Mouse (Mus musculus): ENCODE measurements around the gene Zfp524. TPM values are rescaled to one million over a fixed set of nuclear protein-coding genes. Genes with fewer than 3 reads are reported as not detected.
"Not testable (repeated sequence)": the region's sequence is repeated elsewhere in the genome, so short reads cannot be mapped to it uniquely, and the experiment has no call there.

The Zfp524 gene
- total and polyA plus RNA-seq, 2 experiments from 2014 or later: 11.0 to 12.5 TPM

- Histone ChIP-seq H3K9ac (replicated peaks; ENCODE audit: low read depth, low read length) (peak overlapping the region; percentile 88), H3K27ac (ENCODE audit: low read depth) (peak overlapping the region; percentile 17), H3K9me3 (replicated peaks; ENCODE audit: control insufficient read depth, low read length) (no peaks in the 10 kb centered on the region), H3K4me1 (ENCODE audit: control insufficient read depth, insufficient read depth) (peaks cover 12% of the 10 kb centered on the region), H3K36me3 (replicated peaks; ENCODE audit: control insufficient read depth, insufficient read depth, low read length) (peaks cover 14% of the 10 kb centered on the region), H3K4me3 (ENCODE audit: low read depth, low read length) (peak overlapping the region; percentile 68), H3K4me2 (ENCODE audit: low read depth, low read length) (peak overlapping the region; percentile 98), H3K27me3 (ENCODE audit: control insufficient read depth, insufficient read depth, low read length) (0 out of 2 replicates have a peak, but pooled peaks cover 8% of the 10 kb centered on the region)
- DNase-seq (ENCODE audit: low spot score) (no peak), ATAC-seq (ENCODE audit: insufficient read depth, low read depth) (peak; percentile 35)
- WGBS: 6% methylated on average over 19 of the region's 19 CpGs
- no peak for TF ChIP-seq EP300 (IDR thresholded peaks at IDR 0.05; ENCODE audit: low read depth)
- no peak for TF ChIP-seq CTCF (IDR thresholded peaks at IDR 0.05; ENCODE audit: low read depth)
Observed at GRCm38 (mm10) chr7:4995268-4996002, 18.8 kb upstream of the Zfp524 start.

- ATAC-seq (ENCODE audit: insufficient read depth, low read depth): peak; percentile 87
- Histone ChIP-seq H3K4me2 (ENCODE audit: low read depth, low read length) (peak within 1 kb of the TSS; percentile 98), H3K36me3 (replicated peaks; ENCODE audit: control insufficient read depth, insufficient read depth, low read length) (peaks cover 14% of the 10 kb centered on the region), H3K4me1 (ENCODE audit: control insufficient read depth, insufficient read depth) (peaks cover 12% of the 10 kb centered on the region), H3K9ac (replicated peaks; ENCODE audit: low read depth, low read length) (peak within 1 kb of the TSS; percentile 88), H3K27me3 (ENCODE audit: control insufficient read depth, insufficient read depth, low read length) (0 out of 2 replicates have a peak, but pooled peaks cover 8% of the 10 kb centered on the region), H3K9me3 (replicated peaks; ENCODE audit: control insufficient read depth, low read length) (no peaks in the 10 kb centered on the region), H3K27ac (ENCODE audit: low read depth) (peak within 1 kb of the TSS; percentile 65), H3K4me3 (ENCODE audit: low read depth, low read length) (peak within 1 kb of the TSS; percentile 68)
- TF ChIP-seq CTCF (IDR thresholded peaks at IDR 0.05; ENCODE audit: low read depth) (no peak), EP300 (IDR thresholded peaks at IDR 0.05; ENCODE audit: low read depth) (no peak)
- peak; percentile 86 for DNase-seq (ENCODE audit: low spot score)
- 3% methylated on average over 13 of the region's 26 CpGs for WGBS
Observed at GRCm38 (mm10) chr7:4996003-4996895, 18.0 kb upstream of the Zfp524 start, which contains the start of gene Zfp579. Zfp579 (minus strand) TSS chr7:4996158.

GRCm38 (mm10) chr7:4996934-4997333 lies 17.3 kb upstream of the Zfp524 start:
- TF ChIP-seq EP300 (IDR thresholded peaks at IDR 0.05; ENCODE audit: low read depth): no peak
- no peak for TF ChIP-seq CTCF (IDR thresholded peaks at IDR 0.05; ENCODE audit: low read depth)
- Histone ChIP-seq H3K9ac (replicated peaks; ENCODE audit: low read depth, low read length) (no peak overlapping the region), H3K9me3 (replicated peaks; ENCODE audit: control insufficient read depth, low read length) (no peaks in the 10 kb centered on the region), H3K4me2 (ENCODE audit: low read depth, low read length) (peak overlapping the region; percentile 98), H3K4me3 (ENCODE audit: low read depth, low read length) (peak overlapping the region; percentile 68; the same call in 1 of the 2 replicates), H3K4me1 (ENCODE audit: control insufficient read depth, insufficient read depth) (peaks cover 12% of the 10 kb centered on the region), H3K36me3 (replicated peaks; ENCODE audit: control insufficient read depth, insufficient read depth, low read length) (peaks cover 14% of the 10 kb centered on the region), H3K27ac (ENCODE audit: low read depth) (peak overlapping the region; percentile 65), H3K27me3 (ENCODE audit: control insufficient read depth, insufficient read depth, low read length) (0 out of 2 replicates have a peak, but pooled peaks cover 8% of the 10 kb centered on the region)
- 42% methylated on average over 5 of the region's 8 CpGs for whole genome bisulfite sequencing
- no peak for DNase-seq (ENCODE audit: low spot score)
- no peak for ATAC-seq (ENCODE audit: insufficient read depth, low read depth)

GRCm38 (mm10) chr7:4999876-5000275 lies 14.3 kb upstream of the Zfp524 start:
- H3K9me3 ChIP-seq (replicated peaks; ENCODE audit: control insufficient read depth, low read length): no peaks in the 10 kb centered on the region
- 0 out of 2 replicates have a peak, but pooled peaks have one; percentile 24 for TF ChIP-seq CTCF (IDR thresholded peaks at IDR 0.05; ENCODE audit: low read depth)
- TF ChIP-seq EP300 (IDR thresholded peaks at IDR 0.05; ENCODE audit: low read depth): no peak
- ATAC-seq (ENCODE audit: insufficient read depth, low read depth) (no peak), DNase-seq (ENCODE audit: low spot score) (no peak)
- no peaks in the 10 kb centered on the region for H3K36me3 ChIP-seq (replicated peaks; ENCODE audit: control insufficient read depth, insufficient read depth, low read length)
- H3K4me1 ChIP-seq (ENCODE audit: control insufficient read depth, insufficient read depth): peaks cover 12% of the 10 kb centered on the region
- no peak overlapping the region for H3K4me3 ChIP-seq (ENCODE audit: low read depth, low read length)
- WGBS: 63% methylated on average over 2 of the region's 2 CpGs
- H3K27me3 ChIP-seq (ENCODE audit: control insufficient read depth, insufficient read depth, low read length): no peaks in the 10 kb centered on the region
- no peak overlapping the region for H3K27ac ChIP-seq (ENCODE audit: low read depth)
- no peak overlapping the region for H3K4me2 ChIP-seq (ENCODE audit: low read depth, low read length)
- no peak overlapping the region for H3K9ac ChIP-seq (replicated peaks; ENCODE audit: low read depth, low read length)

- H3K36me3 ChIP-seq (replicated peaks; ENCODE audit: control insufficient read depth, insufficient read depth, low read length): peaks cover 16% of the 10 kb centered on the region
- not testable (repeated sequence) for DNase-seq (ENCODE audit: low spot score); ATAC-seq (ENCODE audit: insufficient read depth, low read depth); H3K9me3 ChIP-seq (replicated peaks; ENCODE audit: control insufficient read depth, low read length); H3K4me1 ChIP-seq (ENCODE audit: control insufficient read depth, insufficient read depth); H3K27me3 ChIP-seq (ENCODE audit: control insufficient read depth, insufficient read depth, low read length); H3K27ac ChIP-seq (ENCODE audit: low read depth); H3K4me3 ChIP-seq (ENCODE audit: low read depth, low read length); H3K9ac ChIP-seq (replicated peaks; ENCODE audit: low read depth, low read length); H3K4me2 ChIP-seq (ENCODE audit: low read depth, low read length)
- WGBS: 57% methylated on average over 8 of the region's 8 CpGs
Observed at GRCm38 (mm10) chr7:5002876-5003275, 11.3 kb upstream of the Zfp524 start.
